Mouse (Mus musculus): Measurements from ENCODE around the gene Crybg2.

- TF ChIP-seq GATA1 (IDR thresholded peaks at IDR 0.05; ENCODE audit: borderline replicate concordance, low read length) (no peak), FLI1 (IDR thresholded peaks at IDR 0.05; ENCODE audit: low read length) (no peak)
Measured at GRCm38 (mm10) chr4:134101979-134102741, 41.5 kb downstream of the Crybg2 start, which contains the start of gene Ubxn11.
